Mouse (Mus musculus): ENCODE data around the gene Cdkn1c. TPM values are rescaled to one million over a fixed set of nuclear protein-coding genes. Genes with fewer than 3 reads are reported as not detected.
A peak's percentile ranks its signal among the peaks of the same experiment; 100 is the strongest.

The Cdkn1c gene
- polyA plus RNA-seq, 2 experiments: 71.0 to 161 TPM

DNA sequence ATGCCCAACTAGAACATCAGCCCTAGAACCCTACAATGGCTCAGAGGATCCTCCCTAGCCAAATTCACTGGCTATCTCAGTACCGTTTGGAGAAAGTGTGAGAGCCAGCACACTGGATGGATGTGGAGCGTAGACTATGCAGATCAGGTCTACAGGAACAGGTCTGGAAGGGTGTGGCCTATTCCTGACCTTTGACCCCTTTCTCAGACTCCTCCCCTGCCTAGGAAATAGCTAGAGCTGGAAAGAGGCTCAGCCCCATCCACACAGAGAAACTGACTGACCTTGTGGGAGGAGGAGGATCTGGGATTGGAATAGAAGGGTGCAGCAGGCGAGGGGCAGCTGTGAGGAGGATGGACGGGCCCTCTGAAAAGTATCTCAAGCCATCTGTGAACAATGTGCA, 37.7 kb upstream of the Cdkn1c start:
- ATAC-seq (ENCODE audit: insufficient read depth) (no peak), DNase-seq (ENCODE audit: low read depth in 3 of 3, low spot score in 3 of 3) (no peak)
- Histone ChIP-seq H3K4me3 (ENCODE audit: insufficient read depth in 1 of 2, low read depth in 2 of 2, low read length in 2 of 2) (no peak overlapping the region), H3K4me2 (ENCODE audit: low read depth) (no peak overlapping the region), H3K27me3 (ENCODE audit: control insufficient read depth, insufficient read depth, low read length) (peaks cover 34% of the 10 kb centered on the region), H3K4me1 (replicated peaks; ENCODE audit: control insufficient read depth in 2 of 2, insufficient read depth in 2 of 2, low read length in 1 of 2) (peaks cover 3 to 12% of the 10 kb centered on the region in 2 experiments), H3K9me3 (ENCODE audit: control insufficient read depth, low read length) (no peaks in the 10 kb centered on the region), H3K27ac (no peak overlapping the region), H3K9ac (replicated peaks) (no peak overlapping the region), H3K36me3 (replicated peaks; ENCODE audit: control insufficient read depth, insufficient read depth, low read depth) (no peaks in the 10 kb centered on the region)
- no peak for TF ChIP-seq CTCF (IDR thresholded peaks at IDR 0.05; ENCODE audit: low read depth)
- no peak for TF ChIP-seq EP300 (IDR thresholded peaks at IDR 0.05; ENCODE audit: low read depth)
- 67% methylated on average over 4 of the region's 4 CpGs for WGBS (ENCODE audit: insufficient replicate concordance)

DNA sequence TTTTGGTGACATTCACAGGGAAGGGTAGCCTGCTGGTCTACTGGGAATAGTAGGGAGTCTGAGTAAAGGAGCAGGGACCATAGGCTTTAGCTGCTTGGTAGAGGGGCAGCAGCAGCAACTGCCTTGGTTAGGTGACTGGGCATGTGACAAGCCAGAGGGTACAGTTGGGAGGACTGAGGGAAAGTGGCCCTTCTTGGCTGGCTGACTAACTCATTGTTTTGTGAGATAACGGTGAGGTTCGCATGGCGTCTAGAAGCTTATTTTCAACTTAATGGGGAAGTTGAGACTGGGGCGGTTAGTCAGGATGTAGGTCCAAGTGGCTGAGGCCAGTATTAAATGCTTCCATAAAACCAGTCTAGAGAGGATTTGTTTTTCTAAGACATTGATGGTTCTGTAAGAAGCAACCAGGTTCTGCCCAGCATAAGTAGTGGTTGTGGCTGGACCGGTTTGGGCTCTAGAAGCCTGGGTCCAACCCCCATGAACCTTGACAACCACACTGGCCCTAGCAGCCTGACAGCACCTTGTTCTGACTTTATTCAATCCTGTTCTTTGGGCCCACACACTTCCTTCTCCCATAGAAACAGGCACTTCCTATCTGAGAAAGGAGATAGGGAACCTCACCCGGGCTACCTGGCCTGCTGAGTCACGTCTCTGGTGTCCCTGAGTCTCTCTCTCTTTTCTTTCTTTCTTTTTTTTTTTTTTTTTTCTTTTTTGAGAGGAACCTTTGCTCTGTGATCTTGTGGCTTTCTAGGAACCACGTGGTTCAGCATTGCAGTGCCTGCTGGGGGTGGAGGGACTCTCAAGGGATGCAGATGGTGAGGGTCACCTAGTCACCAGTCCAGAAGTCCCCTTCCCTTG, 34.5 kb upstream of the Cdkn1c start:
- no peak for ATAC-seq (ENCODE audit: insufficient read depth)
- Histone ChIP-seq H3K4me3 (ENCODE audit: insufficient read depth in 1 of 2, low read depth in 2 of 2, low read length in 2 of 2) (no peak overlapping the region), H3K27ac (no peak overlapping the region)

GRCm38 (mm10) chr7:143493616-143494126, 32.8 kb upstream of the Cdkn1c start:
- TF ChIP-seq CTCF (IDR thresholded peaks at IDR 0.05; ENCODE audit: low read depth) (no peak), EP300 (IDR thresholded peaks at IDR 0.05; ENCODE audit: low read depth) (no peak)
- H3K4me1 ChIP-seq (replicated peaks; ENCODE audit: control insufficient read depth in 2 of 2, insufficient read depth in 2 of 2, low read length in 1 of 2): peaks cover 3 to 14% of the 10 kb centered on the region in 2 experiments
- no peak overlapping the region for H3K4me3 ChIP-seq (ENCODE audit: insufficient read depth in 1 of 2, low read depth in 2 of 2, low read length in 2 of 2)
- no peak overlapping the region for H3K4me2 ChIP-seq (ENCODE audit: low read depth)
- H3K27ac ChIP-seq: no peak overlapping the region
- H3K9ac ChIP-seq (replicated peaks): no peak overlapping the region
- no peaks in the 10 kb centered on the region for H3K9me3 ChIP-seq (ENCODE audit: control insufficient read depth, low read length)
- H3K27me3 ChIP-seq (ENCODE audit: control insufficient read depth, insufficient read depth, low read length): no peaks in the 10 kb centered on the region
- 60% methylated on average over 6 of the region's 6 CpGs for WGBS (ENCODE audit: insufficient replicate concordance)
- DNase-seq (ENCODE audit: low read depth in 3 of 3, low spot score in 3 of 3): no peak
- H3K36me3 ChIP-seq (replicated peaks; ENCODE audit: control insufficient read depth, insufficient read depth, low read depth): no peaks in the 10 kb centered on the region
- no peak for ATAC-seq (ENCODE audit: insufficient read depth)

More for the DNA sequence above, 34.5 kb upstream of the Cdkn1c start:
- TF ChIP-seq EP300 (IDR thresholded peaks at IDR 0.05; ENCODE audit: low read depth): no peak
- no peak for TF ChIP-seq CTCF (IDR thresholded peaks at IDR 0.05; ENCODE audit: low read depth)
- Histone ChIP-seq H3K9ac (replicated peaks) (no peak overlapping the region), H3K4me2 (ENCODE audit: low read depth) (no peak overlapping the region), H3K4me1 (replicated peaks; ENCODE audit: control insufficient read depth in 2 of 2, insufficient read depth in 2 of 2, low read length in 1 of 2) (peaks cover 3 to 12% of the 10 kb centered on the region in 2 experiments), H3K9me3 (ENCODE audit: control insufficient read depth, low read length) (no peaks in the 10 kb centered on the region), H3K36me3 (replicated peaks; ENCODE audit: control insufficient read depth, insufficient read depth, low read depth) (no peaks in the 10 kb centered on the region), H3K27me3 (ENCODE audit: control insufficient read depth, insufficient read depth, low read length) (peaks cover 1% of the 10 kb centered on the region; the same call in 1 of the 2 replicates)
- WGBS (ENCODE audit: insufficient replicate concordance): 15% methylated on average over 8 of the region's 8 CpGs
- DNase-seq (ENCODE audit: low read depth in 3 of 3, low spot score in 3 of 3): no peak

DNA sequence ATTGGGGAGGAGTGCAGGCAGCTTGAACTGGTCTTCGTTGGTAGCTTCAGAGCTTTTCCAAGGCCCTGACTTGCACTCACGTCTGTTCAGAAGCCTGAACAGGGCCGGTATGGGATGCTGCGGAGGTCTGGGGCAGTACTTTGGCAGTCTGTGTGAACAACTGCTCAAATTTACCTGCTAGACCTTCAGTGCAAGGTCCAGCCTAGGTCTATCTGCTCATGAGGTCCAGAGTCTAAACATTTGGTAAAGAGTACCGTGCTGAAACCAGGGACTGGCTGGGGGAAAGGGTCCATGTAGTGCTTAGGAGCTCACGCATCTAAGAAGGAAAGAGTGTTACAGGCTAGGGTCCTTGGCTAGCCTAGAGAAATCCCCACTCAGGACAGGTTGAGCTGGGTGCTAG, 28.9 kb upstream of the Cdkn1c start:
- Histone ChIP-seq H3K4me3 (ENCODE audit: insufficient read depth in 1 of 2, low read depth in 2 of 2, low read length in 2 of 2) (no peak overlapping the region), H3K27ac (no peak overlapping the region), H3K36me3 (replicated peaks; ENCODE audit: control insufficient read depth, insufficient read depth, low read depth) (no peaks in the 10 kb centered on the region), H3K27me3 (ENCODE audit: control insufficient read depth, insufficient read depth, low read length) (no peaks in the 10 kb centered on the region), H3K4me2 (ENCODE audit: low read depth) (no peak overlapping the region), H3K9ac (replicated peaks) (no peak overlapping the region), H3K9me3 (ENCODE audit: control insufficient read depth, low read length) (no peaks in the 10 kb centered on the region), H3K4me1 (replicated peaks; ENCODE audit: control insufficient read depth in 2 of 2, insufficient read depth in 2 of 2, low read length in 1 of 2) (peaks cover 0 to 2% of the 10 kb centered on the region in 2 experiments; a peak in 1 of 4 replicates)
- 53% methylated on average over 6 of the region's 6 CpGs for WGBS (ENCODE audit: insufficient replicate concordance)
- ATAC-seq (ENCODE audit: insufficient read depth): peak; percentile 51; the same call in 1 of the 2 replicates
- TF ChIP-seq CTCF (IDR thresholded peaks at IDR 0.05; ENCODE audit: low read depth) (no peak), EP300 (IDR thresholded peaks at IDR 0.05; ENCODE audit: low read depth) (no peak)
- no peak for DNase-seq (ENCODE audit: low read depth in 3 of 3, low spot score in 3 of 3)

GRCm38 (mm10) chr7:143482541-143482940, 21.7 kb upstream of the Cdkn1c start:
- H3K4me3 ChIP-seq (ENCODE audit: insufficient read depth in 1 of 2, low read depth in 2 of 2, low read length in 2 of 2): no peak overlapping the region
- no peak for TF ChIP-seq CTCF (IDR thresholded peaks at IDR 0.05; ENCODE audit: low read depth)
- TF ChIP-seq EP300 (IDR thresholded peaks at IDR 0.05; ENCODE audit: low read depth): no peak
- H3K27ac ChIP-seq: no peak overlapping the region
- DNase-seq (ENCODE audit: low read depth in 3 of 3, low spot score in 3 of 3): no peak
- no peak overlapping the region for H3K9ac ChIP-seq (replicated peaks)
- no peaks in the 10 kb centered on the region; the same call in 1 of the 2 replicates for H3K27me3 ChIP-seq (ENCODE audit: control insufficient read depth, insufficient read depth, low read length)
- WGBS (ENCODE audit: insufficient replicate concordance): 14% methylated on average over 6 of the region's 6 CpGs
- no peaks in the 10 kb centered on the region for H3K36me3 ChIP-seq (replicated peaks; ENCODE audit: control insufficient read depth, insufficient read depth, low read depth)
- no peaks in the 10 kb centered on the region for H3K9me3 ChIP-seq (ENCODE audit: control insufficient read depth, low read length)
- ATAC-seq (ENCODE audit: insufficient read depth): peak; percentile 27; the same call in 1 of the 2 replicates
- H3K4me2 ChIP-seq (ENCODE audit: low read depth): no peak overlapping the region
- H3K4me1 ChIP-seq (replicated peaks; ENCODE audit: control insufficient read depth in 2 of 2, insufficient read depth in 2 of 2, low read length in 1 of 2): no peaks in the 10 kb centered on the region

All from liver, embryonic 14.5 days (tissue).